Mouse (Mus musculus) limb, embryonic 12.5 days (tissue): ENCODE data around the gene Dpp4. TPM values are rescaled to one million over a fixed set of nuclear protein-coding genes. Genes with fewer than 3 reads are reported as not detected.

Experiments
- ATAC-seq: fragments of 200-750 bp; cut with Nextera tagmentation; 2 replicates; pipeline ENCODE4 v1.8.0; 2017; ENCODE audit warnings: low read depth, moderate TSS enrichment; ENCODE audit not compliant: insufficient number of reproducible peaks, insufficient read depth, low FRiP score, low TSS enrichment
- H3K27ac ChIP-seq: fragments of 300-500 bp; sonication (generic); 2 replicates; pipeline ENCODE4 v1.5.1; 2016; ENCODE audit warnings: mild to moderate bottlenecking, moderate library complexity
- H3K27me3 ChIP-seq: fragments of 300-500 bp; sonication (generic); 2 replicates; pipeline ENCODE4 v1.6.1; 2016; ENCODE audit warnings: mild to moderate bottlenecking, moderate library complexity
- H3K36me3 ChIP-seq: fragments of 300-500 bp; sonication (generic); 2 replicates; pipeline ENCODE4 v1.6.1; 2016; ENCODE audit warnings: mild to moderate bottlenecking, moderate library complexity
- H3K4me1 ChIP-seq: fragments of 300-500 bp; sonication (generic); replicated peaks from 2 replicates; pipeline ENCODE4 v1.6.1; 2016
- H3K4me2 ChIP-seq: fragments of 300-500 bp; sonication (generic); 2 replicates; pipeline ENCODE4 v1.6.1; 2016; ENCODE audit warnings: mild to moderate bottlenecking, moderate library complexity
- H3K4me3 ChIP-seq: fragments of 300-500 bp; sonication (generic); replicated peaks from 2 replicates; pipeline ENCODE4 v1.5.1; 2016; ENCODE audit warnings: mild to moderate bottlenecking
- H3K9ac ChIP-seq: fragments of 300-500 bp; sonication (generic); replicated peaks from 2 replicates; pipeline ENCODE4 v1.6.1; 2016; ENCODE audit warnings: mild to moderate bottlenecking, moderate library complexity
- H3K9me3 ChIP-seq: fragments of 300-500 bp; sonication (generic); 2 replicates; pipeline ENCODE4 v1.6.1; 2016; ENCODE audit warnings: mild to moderate bottlenecking, moderate library complexity
- WGBS: fragments of 180-500 bp; shearing (Covaris S2); methylation state at CpG from one replicate; pipeline ENCODE4 v1.1.7; 2016; 5-methylcytosine and 5-hydroxymethylcytosine counted together
- polyA plus RNA-seq: library from polyadenylated mRNA; unstranded; fragments of >200 nt; fragmentation: Nextera tagmentation; extraction: Ambion mirVana; gene quantifications from 2 replicates; pipeline ENCODE4 v1.2.1, GENCODE M21; 2016

Gene Dpp4
- polyA plus RNA-seq, 1 experiment from 2014 or later = 0.31 TPM

- Histone ChIP-seq H3K36me3 (no peaks in the 10 kb centered on the region), H3K4me1 (no peaks in the 10 kb centered on the region), H3K9me3 (no peaks in the 10 kb centered on the region), H3K4me2 (no peak overlapping the region), H3K27me3 (no peaks in the 10 kb centered on the region), H3K27ac (no peak overlapping the region), H3K9ac (no peak overlapping the region), H3K4me3 (no peak overlapping the region)
- WGBS = 80% methylated on average over 4 of the region's 4 CpGs
- ATAC-seq = no peak
Measured at GRCm38 (mm10) chr2:62440083-62440482, 28.1 kb upstream of the Dpp4 start.

GRCm38 (mm10) chr2:62431245-62431795 is 19.3 kb upstream of the Dpp4 start:
- no peaks in the 10 kb centered on the region for H3K36me3 ChIP-seq
- no peak for ATAC-seq
- no peak overlapping the region for H3K4me2 ChIP-seq
- H3K9me3 ChIP-seq = no peaks in the 10 kb centered on the region
- H3K27ac ChIP-seq = no peak overlapping the region
- no peaks in the 10 kb centered on the region for H3K4me1 ChIP-seq
- 84% methylated on average over 8 of the region's 8 CpGs for WGBS
- H3K4me3 ChIP-seq = no peak overlapping the region
- no peak overlapping the region for H3K9ac ChIP-seq
- H3K27me3 ChIP-seq = no peaks in the 10 kb centered on the region

- Histone ChIP-seq H3K27me3 (no peaks in the 10 kb centered on the region), H3K9ac (no peak overlapping the region), H3K4me3 (no peak overlapping the region), H3K4me1 (0 out of 2 replicates have a peak, but pooled peaks cover 5% of the 10 kb centered on the region), H3K9me3 (no peaks in the 10 kb centered on the region), H3K27ac (no peak overlapping the region), H3K36me3 (no peaks in the 10 kb centered on the region), H3K4me2 (no peak overlapping the region)
- WGBS = 90% methylated on average over 3 of the region's 3 CpGs
- ATAC-seq = no peak
Measured at GRCm38 (mm10) chr2:62425941-62426340, 13.9 kb upstream of the Dpp4 start.

GRCm38 (mm10) chr2:62423343-62423776 is 11.3 kb upstream of the Dpp4 start:
- H3K4me3 ChIP-seq = no peak overlapping the region
- 53% methylated on average over 4 of the region's 4 CpGs for WGBS
- H3K27ac ChIP-seq = no peak overlapping the region

GRCm38 (mm10) chr2:62422515-62423342 is 10.7 kb upstream of the Dpp4 start:
- no peaks in the 10 kb centered on the region for H3K36me3 ChIP-seq
- WGBS = 79% methylated on average over 6 of the region's 6 CpGs
- H3K9me3 ChIP-seq = no peaks in the 10 kb centered on the region
- no peaks in the 10 kb centered on the region for H3K27me3 ChIP-seq
- no peak overlapping the region for H3K9ac ChIP-seq
- H3K4me2 ChIP-seq = no peak overlapping the region
- H3K27ac ChIP-seq = no peak overlapping the region
- no peak for ATAC-seq
- no peak overlapping the region for H3K4me3 ChIP-seq
- 0 out of 2 replicates have a peak, but pooled peaks cover 5% of the 10 kb centered on the region for H3K4me1 ChIP-seq

More at GRCm38 (mm10) chr2:62423343-62423776, 11.3 kb upstream of the Dpp4 start:
- H3K9me3 ChIP-seq = no peaks in the 10 kb centered on the region
- no peaks in the 10 kb centered on the region for H3K36me3 ChIP-seq
- H3K9ac ChIP-seq = no peak overlapping the region
- H3K27me3 ChIP-seq = no peaks in the 10 kb centered on the region
- 0 out of 2 replicates have a peak, but pooled peaks cover 5% of the 10 kb centered on the region for H3K4me1 ChIP-seq
- no peak for ATAC-seq
- no peak overlapping the region for H3K4me2 ChIP-seq

GRCm38 (mm10) chr2:62421229-62421628 is 9.2 kb upstream of the Dpp4 start:
- ATAC-seq = no peak
- Histone ChIP-seq H3K4me2 (no peak overlapping the region), H3K4me3 (no peak overlapping the region), H3K9me3 (no peaks in the 10 kb centered on the region), H3K36me3 (no peaks in the 10 kb centered on the region), H3K9ac (no peak overlapping the region), H3K27ac (no peak overlapping the region), H3K4me1 (0 out of 2 replicates have a peak, but pooled peaks cover 5% of the 10 kb centered on the region), H3K27me3 (no peaks in the 10 kb centered on the region)
- 93% methylated on average over 4 of the region's 4 CpGs for WGBS

- H3K9ac ChIP-seq = no peak overlapping the region
- no peak overlapping the region for H3K4me3 ChIP-seq
- no peaks in the 10 kb centered on the region for H3K27me3 ChIP-seq
- H3K4me2 ChIP-seq = no peak overlapping the region
- 83% methylated on average over 3 of the region's 3 CpGs for WGBS
- no peaks in the 10 kb centered on the region for H3K9me3 ChIP-seq
- 0 out of 2 replicates have a peak, but pooled peaks cover 5% of the 10 kb centered on the region for H3K4me1 ChIP-seq
- no peak for ATAC-seq
- no peaks in the 10 kb centered on the region for H3K36me3 ChIP-seq
- H3K27ac ChIP-seq = no peak overlapping the region
Measured at GRCm38 (mm10) chr2:62420045-62420444, 8.0 kb upstream of the Dpp4 start.

- Histone ChIP-seq H3K4me1 (no peaks in the 10 kb centered on the region), H3K4me3 (no peak overlapping the region), H3K27ac (no peak overlapping the region), H3K27me3 (peaks cover 10% of the 10 kb centered on the region), H3K9ac (no peak overlapping the region), H3K36me3 (no peaks in the 10 kb centered on the region), H3K4me2 (no peak overlapping the region), H3K9me3 (no peaks in the 10 kb centered on the region)
- 44% methylated on average over 1 of the region's 1 CpGs for WGBS
- ATAC-seq = no peak
Measured at GRCm38 (mm10) chr2:62417233-62417632, 5.2 kb upstream of the Dpp4 start.

GRCm38 (mm10) chr2:62411211-62412080 is 585 bp downstream of the Dpp4 start:
- no peak overlapping the region for H3K27ac ChIP-seq
- peak overlapping the region; percentile 40 for H3K9ac ChIP-seq
- peak overlapping the region; percentile 83 for H3K4me2 ChIP-seq
- WGBS = 5% methylated on average over 47 of the region's 47 CpGs
- H3K27me3 ChIP-seq = peaks cover 35% of the 10 kb centered on the region
- peaks cover 9% of the 10 kb centered on the region; the same call in 1 of the 2 replicates for H3K4me1 ChIP-seq
- no peaks in the 10 kb centered on the region for H3K36me3 ChIP-seq
- ATAC-seq = peak; percentile 83
- no peaks in the 10 kb centered on the region for H3K9me3 ChIP-seq
- peak overlapping the region; percentile 40 for H3K4me3 ChIP-seq

GRCm38 (mm10) chr2:62408701-62409201 is 3.3 kb downstream of the Dpp4 start:
- H3K4me2 ChIP-seq = no peak overlapping the region
- 33% methylated on average over 4 of the region's 4 CpGs for WGBS
- peaks cover 35% of the 10 kb centered on the region for H3K27me3 ChIP-seq
- H3K4me3 ChIP-seq = no peak overlapping the region
- peaks cover 9% of the 10 kb centered on the region; the same call in 1 of the 2 replicates for H3K4me1 ChIP-seq
- no peak overlapping the region for H3K27ac ChIP-seq
- no peak for ATAC-seq
- no peaks in the 10 kb centered on the region for H3K36me3 ChIP-seq
- no peak overlapping the region for H3K9ac ChIP-seq
- no peaks in the 10 kb centered on the region for H3K9me3 ChIP-seq

- Histone ChIP-seq H3K27me3 (peaks cover 35% of the 10 kb centered on the region), H3K9ac (no peak overlapping the region), H3K9me3 (no peaks in the 10 kb centered on the region), H3K27ac (no peak overlapping the region), H3K4me1 (peaks cover 9% of the 10 kb centered on the region; the same call in 1 of the 2 replicates), H3K36me3 (no peaks in the 10 kb centered on the region), H3K4me2 (no peak overlapping the region), H3K4me3 (no peak overlapping the region)
- 62% methylated on average over 5 of the region's 5 CpGs for WGBS
- ATAC-seq = no peak
Measured at GRCm38 (mm10) chr2:62408216-62408615, 3.8 kb downstream of the Dpp4 start.
